Mouse (Mus musculus) E14TG2a.4 (cell line): Measurements from ENCODE around the gene Anxa9.

ENCODE experiments used
- CTCF ChIP-seq: conservative IDR thresholded peaks from 2 replicates; pipeline ENCODE4 v1.5.1; 2014; ENCODE audit warnings: low read length
- NANOG ChIP-seq: IDR thresholded peaks from 2 replicates; pipeline ENCODE4 v1.6.1; 2014; ENCODE audit warnings: borderline replicate concordance, low read length, mixed read lengths
- POU5F1 ChIP-seq: IDR thresholded peaks from 2 replicates; pipeline ENCODE4 v1.6.1; 2014; ENCODE audit warnings: low read length, borderline replicate concordance

- TF ChIP-seq CTCF (no peak), NANOG (no peak), POU5F1 (no peak)
Measured at GRCm38 (mm10) chr3:95286510-95286909, 20.5 kb downstream of the Anxa9 start.
